Mouse (Mus musculus): ENCODE results near the gene Fbxo8. TPM values are rescaled to one million over a fixed set of nuclear protein-coding genes. Genes with fewer than 3 reads are reported as not detected.
A peak's percentile ranks its signal among the peaks of the same experiment; 100 is the strongest.

The Fbxo8 gene
- polyA plus RNA-seq, 1 experiment from 2014 or later = 44.6 TPM

- no peak for ATAC-seq (ENCODE audit: insufficient number of reproducible peaks, insufficient read depth, low FRiP score, low read depth)
- no peaks in the 10 kb centered on the region for H3K9me3 ChIP-seq (ENCODE audit: control insufficient read depth, low read depth, low read length)
- no peak overlapping the region for H3K4me2 ChIP-seq (replicated peaks; ENCODE audit: low read depth, low read length)
- H3K4me3 ChIP-seq (ENCODE audit: low read depth, low read length) = no peak overlapping the region
- no peaks in the 10 kb centered on the region for H3K36me3 ChIP-seq (ENCODE audit: control insufficient read depth, insufficient read depth, low read length)
- H3K9ac ChIP-seq (replicated peaks; ENCODE audit: low read depth, low read length) = no peak overlapping the region
- no peak overlapping the region for H3K27ac ChIP-seq (ENCODE audit: low read length)
- H3K4me1 ChIP-seq (ENCODE audit: control insufficient read depth, insufficient read depth, low read length) = peaks cover 3% of the 10 kb centered on the region; the same call in 1 of the 2 replicates
- WGBS = 41% methylated on average over 7 of the region's 7 CpGs
- no peaks in the 10 kb centered on the region for H3K27me3 ChIP-seq (ENCODE audit: control insufficient read depth, insufficient read depth, low read length)
Observed at GRCm38 (mm10) chr8:56616260-56616659, 65.4 kb downstream of the Fbxo8 start.

DNA sequence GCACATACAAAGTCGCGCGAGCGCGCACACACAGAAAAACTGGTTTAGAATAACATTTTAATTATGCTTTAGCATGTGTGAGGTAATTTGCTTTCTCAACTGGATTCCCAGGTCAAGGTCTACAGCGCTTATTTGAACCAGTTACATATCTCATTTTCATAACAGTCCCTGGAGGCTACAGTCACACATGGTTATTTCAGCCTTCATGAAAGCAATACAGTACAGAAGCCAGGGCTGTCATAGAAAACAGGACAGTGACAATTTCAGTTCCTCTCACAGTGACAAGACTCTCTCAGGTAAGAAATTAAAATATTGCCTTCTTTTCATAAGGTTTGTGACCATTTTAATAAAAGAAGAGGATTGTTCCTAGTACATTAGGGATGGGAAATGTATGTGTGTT is 66.4 kb downstream of the Fbxo8 start:
- no peaks in the 10 kb centered on the region for H3K27me3 ChIP-seq (ENCODE audit: control insufficient read depth, insufficient read depth, low read length)
- no peak overlapping the region for H3K27ac ChIP-seq (ENCODE audit: low read length)
- H3K4me1 ChIP-seq (ENCODE audit: control insufficient read depth, insufficient read depth, low read length) = peaks cover 6% of the 10 kb centered on the region; the same call in 1 of the 2 replicates
- H3K4me3 ChIP-seq (ENCODE audit: low read depth, low read length) = no peak overlapping the region
- ATAC-seq (ENCODE audit: insufficient number of reproducible peaks, insufficient read depth, low FRiP score, low read depth) = no peak
- no peak overlapping the region for H3K9ac ChIP-seq (replicated peaks; ENCODE audit: low read depth, low read length)
- 96% methylated on average over 6 of the region's 6 CpGs for WGBS
- H3K9me3 ChIP-seq (ENCODE audit: control insufficient read depth, low read depth, low read length) = no peaks in the 10 kb centered on the region
- no peaks in the 10 kb centered on the region for H3K36me3 ChIP-seq (ENCODE audit: control insufficient read depth, insufficient read depth, low read length)
- H3K4me2 ChIP-seq (replicated peaks; ENCODE audit: low read depth, low read length) = no peak overlapping the region

DNA sequence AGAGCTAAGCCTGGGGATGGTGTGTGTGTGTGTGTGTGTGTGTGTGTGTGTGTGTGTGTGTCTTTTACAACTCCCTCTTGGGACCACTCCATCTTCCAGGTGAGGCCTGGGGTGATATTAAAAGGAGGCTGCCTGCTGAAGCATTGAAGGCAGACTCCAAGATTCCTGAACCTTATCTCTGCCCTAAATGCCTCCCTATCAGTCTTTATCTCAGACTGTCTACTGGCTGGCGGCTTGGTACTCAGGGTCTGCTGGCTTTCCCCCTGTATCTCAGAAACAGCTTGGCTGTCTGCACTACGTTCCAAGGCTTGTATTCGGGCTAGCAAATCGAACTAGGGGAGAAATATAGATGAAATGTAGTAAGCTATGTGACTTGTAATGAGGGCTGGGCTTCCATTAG is 68.2 kb downstream of the Fbxo8 start:
- ATAC-seq (ENCODE audit: insufficient number of reproducible peaks, insufficient read depth, low FRiP score, low read depth) = no peak
- H3K27ac ChIP-seq (ENCODE audit: low read length) = no peak overlapping the region
- peaks cover 18% of the 10 kb centered on the region for H3K4me1 ChIP-seq (ENCODE audit: control insufficient read depth, insufficient read depth, low read length)
- no peak overlapping the region for H3K4me3 ChIP-seq (ENCODE audit: low read depth, low read length)
- no peaks in the 10 kb centered on the region for H3K36me3 ChIP-seq (ENCODE audit: control insufficient read depth, insufficient read depth, low read length)
- WGBS = 32% methylated on average over 4 of the region's 4 CpGs
- H3K9me3 ChIP-seq (ENCODE audit: control insufficient read depth, low read depth, low read length) = no peaks in the 10 kb centered on the region
- H3K4me2 ChIP-seq (replicated peaks; ENCODE audit: low read depth, low read length) = no peak overlapping the region
- 0 out of 2 replicates have a peak, but pooled peaks cover 6% of the 10 kb centered on the region for H3K27me3 ChIP-seq (ENCODE audit: control insufficient read depth, insufficient read depth, low read length)
- no peak overlapping the region for H3K9ac ChIP-seq (replicated peaks; ENCODE audit: low read depth, low read length)

DNA sequence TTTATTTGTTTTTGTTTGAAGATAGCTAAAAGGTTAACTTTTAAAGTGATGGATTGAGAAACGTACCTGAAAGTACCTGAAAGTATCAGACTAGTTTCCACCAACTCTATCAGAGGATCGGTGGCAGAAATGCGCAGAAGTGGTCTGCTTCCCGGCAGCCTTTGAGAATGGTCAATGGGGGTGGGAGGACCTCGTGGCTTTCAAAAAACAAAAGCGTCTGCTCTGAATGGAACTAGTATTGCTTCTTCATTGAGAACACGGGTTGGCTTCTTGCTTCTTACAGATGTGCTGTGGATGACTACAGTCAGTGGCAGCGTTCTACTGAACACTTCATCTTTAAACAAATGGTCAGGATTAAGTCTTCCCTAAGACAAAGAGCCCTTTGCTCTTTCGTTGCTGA is 68.7 kb downstream of the Fbxo8 start:
- Histone ChIP-seq H3K9me3 (ENCODE audit: control insufficient read depth, low read depth, low read length) (no peaks in the 10 kb centered on the region), H3K4me2 (replicated peaks; ENCODE audit: low read depth, low read length) (no peak overlapping the region), H3K27ac (ENCODE audit: low read length) (no peak overlapping the region), H3K36me3 (ENCODE audit: control insufficient read depth, insufficient read depth, low read length) (no peaks in the 10 kb centered on the region), H3K4me3 (ENCODE audit: low read depth, low read length) (no peak overlapping the region), H3K4me1 (ENCODE audit: control insufficient read depth, insufficient read depth, low read length) (peaks cover 18% of the 10 kb centered on the region), H3K27me3 (ENCODE audit: control insufficient read depth, insufficient read depth, low read length) (0 out of 2 replicates have a peak, but pooled peaks cover 6% of the 10 kb centered on the region), H3K9ac (replicated peaks; ENCODE audit: low read depth, low read length) (no peak overlapping the region)
- WGBS = 19% methylated on average over 9 of the region's 9 CpGs
- ATAC-seq (ENCODE audit: insufficient number of reproducible peaks, insufficient read depth, low FRiP score, low read depth) = no peak

DNA sequence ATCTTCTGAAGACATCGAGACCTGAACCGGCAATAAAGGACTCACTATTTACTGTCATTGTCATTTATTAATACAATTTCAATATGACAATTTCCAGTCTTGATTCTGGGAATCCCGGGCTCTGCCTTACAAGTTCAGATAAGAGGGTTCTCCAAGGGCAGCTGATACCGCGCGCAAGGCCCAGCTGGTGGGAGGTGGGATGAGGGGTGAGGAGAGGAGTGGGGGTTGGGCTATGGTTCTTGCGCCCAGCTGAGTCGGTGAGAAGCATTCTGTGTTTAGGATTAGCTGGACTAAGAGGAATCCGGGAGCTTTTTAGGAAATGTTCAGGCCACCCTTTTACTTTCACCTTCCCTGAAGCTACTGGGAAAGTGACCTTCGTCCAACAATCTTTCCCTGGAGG is 69.8 kb downstream of the Fbxo8 start:
- Histone ChIP-seq H3K4me3 (ENCODE audit: low read depth, low read length) (no peak overlapping the region), H3K4me2 (replicated peaks; ENCODE audit: low read depth, low read length) (no peak overlapping the region), H3K9me3 (ENCODE audit: control insufficient read depth, low read depth, low read length) (no peaks in the 10 kb centered on the region), H3K27ac (ENCODE audit: low read length) (no peak overlapping the region), H3K36me3 (ENCODE audit: control insufficient read depth, insufficient read depth, low read length) (no peaks in the 10 kb centered on the region), H3K9ac (replicated peaks; ENCODE audit: low read depth, low read length) (no peak overlapping the region), H3K4me1 (ENCODE audit: control insufficient read depth, insufficient read depth, low read length) (peaks cover 18% of the 10 kb centered on the region), H3K27me3 (ENCODE audit: control insufficient read depth, insufficient read depth, low read length) (0 out of 2 replicates have a peak, but pooled peaks cover 6% of the 10 kb centered on the region)
- no peak for ATAC-seq (ENCODE audit: insufficient number of reproducible peaks, insufficient read depth, low FRiP score, low read depth)
- 25% methylated on average over 10 of the region's 10 CpGs for WGBS

DNA sequence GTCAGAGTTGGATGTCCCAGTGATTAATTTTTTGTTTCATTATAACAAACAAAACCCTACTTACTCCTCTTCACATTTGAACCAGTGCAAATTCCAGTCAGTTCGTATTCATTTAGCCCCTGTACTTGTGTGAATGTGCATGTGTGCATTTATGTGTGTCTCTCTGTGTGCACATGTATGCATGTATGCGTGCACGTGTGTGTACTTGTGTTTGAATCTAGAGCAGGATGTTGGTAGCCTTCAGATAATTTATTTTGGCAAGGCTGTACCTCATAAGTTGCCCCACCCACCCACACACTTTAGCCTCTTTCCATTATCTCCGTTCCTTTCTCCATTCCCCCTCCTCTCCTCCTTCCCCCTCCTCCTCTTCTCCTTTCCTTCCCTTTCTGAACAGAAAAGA is 70.2 kb downstream of the Fbxo8 start:
- no peak overlapping the region for H3K27ac ChIP-seq (ENCODE audit: low read length)
- H3K4me3 ChIP-seq (ENCODE audit: low read depth, low read length) = no peak overlapping the region
- ATAC-seq (ENCODE audit: insufficient number of reproducible peaks, insufficient read depth, low FRiP score, low read depth) = no peak
- H3K36me3 ChIP-seq (ENCODE audit: control insufficient read depth, insufficient read depth, low read length) = no peaks in the 10 kb centered on the region
- WGBS = 32% methylated on average over 4 of the region's 4 CpGs
- peaks cover 18% of the 10 kb centered on the region for H3K4me1 ChIP-seq (ENCODE audit: control insufficient read depth, insufficient read depth, low read length)
- H3K9me3 ChIP-seq (ENCODE audit: control insufficient read depth, low read depth, low read length) = no peaks in the 10 kb centered on the region
- H3K4me2 ChIP-seq (replicated peaks; ENCODE audit: low read depth, low read length) = no peak overlapping the region
- 0 out of 2 replicates have a peak, but pooled peaks cover 6% of the 10 kb centered on the region for H3K27me3 ChIP-seq (ENCODE audit: control insufficient read depth, insufficient read depth, low read length)
- no peak overlapping the region for H3K9ac ChIP-seq (replicated peaks; ENCODE audit: low read depth, low read length)

GRCm38 (mm10) chr8:56622470-56623024 is 71.7 kb downstream of the Fbxo8 start:
- Histone ChIP-seq H3K27me3 (ENCODE audit: control insufficient read depth, insufficient read depth, low read length) (0 out of 2 replicates have a peak, but pooled peaks cover 6% of the 10 kb centered on the region), H3K9ac (replicated peaks; ENCODE audit: low read depth, low read length) (no peak overlapping the region), H3K27ac (ENCODE audit: low read length) (no peak overlapping the region), H3K4me3 (ENCODE audit: low read depth, low read length) (peak overlapping the region; percentile 13; the same call in 1 of the 2 replicates), H3K4me2 (replicated peaks; ENCODE audit: low read depth, low read length) (peak overlapping the region; percentile 34), H3K4me1 (ENCODE audit: control insufficient read depth, insufficient read depth, low read length) (peaks cover 18% of the 10 kb centered on the region), H3K9me3 (ENCODE audit: control insufficient read depth, low read depth, low read length) (no peaks in the 10 kb centered on the region), H3K36me3 (ENCODE audit: control insufficient read depth, insufficient read depth, low read length) (no peaks in the 10 kb centered on the region)
- WGBS = 8% methylated on average over 18 of the region's 18 CpGs
- no peak for ATAC-seq (ENCODE audit: insufficient number of reproducible peaks, insufficient read depth, low FRiP score, low read depth)

- no peak for ATAC-seq (ENCODE audit: insufficient number of reproducible peaks, insufficient read depth, low FRiP score, low read depth)
- Histone ChIP-seq H3K4me3 (ENCODE audit: low read depth, low read length) (no peak overlapping the region), H3K36me3 (ENCODE audit: control insufficient read depth, insufficient read depth, low read length) (no peaks in the 10 kb centered on the region), H3K27ac (ENCODE audit: low read length) (no peak overlapping the region), H3K4me1 (ENCODE audit: control insufficient read depth, insufficient read depth, low read length) (peaks cover 18% of the 10 kb centered on the region), H3K9ac (replicated peaks; ENCODE audit: low read depth, low read length) (no peak overlapping the region), H3K9me3 (ENCODE audit: control insufficient read depth, low read depth, low read length) (no peaks in the 10 kb centered on the region), H3K27me3 (ENCODE audit: control insufficient read depth, insufficient read depth, low read length) (0 out of 2 replicates have a peak, but pooled peaks cover 6% of the 10 kb centered on the region), H3K4me2 (replicated peaks; ENCODE audit: low read depth, low read length) (peak overlapping the region; percentile 34)
- WGBS = 19% methylated on average over 10 of the region's 10 CpGs
Observed at GRCm38 (mm10) chr8:56623346-56623745, 72.5 kb downstream of the Fbxo8 start.

GRCm38 (mm10) chr8:56629160-56629559 is 78.3 kb downstream of the Fbxo8 start:
- no peaks in the 10 kb centered on the region for H3K36me3 ChIP-seq (ENCODE audit: control insufficient read depth, insufficient read depth, low read length)
- H3K9ac ChIP-seq (replicated peaks; ENCODE audit: low read depth, low read length) = no peak overlapping the region
- no peak for ATAC-seq (ENCODE audit: insufficient number of reproducible peaks, insufficient read depth, low FRiP score, low read depth)
- H3K27me3 ChIP-seq (ENCODE audit: control insufficient read depth, insufficient read depth, low read length) = no peaks in the 10 kb centered on the region
- H3K9me3 ChIP-seq (ENCODE audit: control insufficient read depth, low read depth, low read length) = no peaks in the 10 kb centered on the region
- H3K4me3 ChIP-seq (ENCODE audit: low read depth, low read length) = no peak overlapping the region
- no peak overlapping the region for H3K27ac ChIP-seq (ENCODE audit: low read length)
- H3K4me2 ChIP-seq (replicated peaks; ENCODE audit: low read depth, low read length) = no peak overlapping the region
- no peaks in the 10 kb centered on the region for H3K4me1 ChIP-seq (ENCODE audit: control insufficient read depth, insufficient read depth, low read length)
- WGBS = 26% methylated on average over 4 of the region's 4 CpGs

Data from stomach, embryonic 14.5 days (tissue).